In the genomic region with DNA sequence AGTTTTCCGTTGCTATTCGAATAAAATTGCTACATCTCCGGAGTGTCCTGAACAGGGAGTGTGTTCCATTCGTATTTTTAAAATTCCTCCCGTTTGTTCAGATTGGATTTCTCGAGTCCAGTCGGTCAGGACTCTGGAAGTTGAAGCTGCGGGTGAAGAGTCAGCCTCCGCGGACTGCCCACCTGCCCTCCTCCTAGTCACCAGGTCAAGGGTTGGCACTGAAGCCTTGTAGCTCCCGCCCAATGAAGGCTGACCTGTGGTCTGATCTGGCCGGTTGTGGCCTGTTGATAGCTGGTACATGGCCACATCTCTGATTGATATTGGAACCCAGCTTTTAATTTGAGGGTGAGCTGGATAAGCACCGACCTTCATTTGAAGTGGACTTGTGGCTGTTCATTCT, we compare ENCODE assay signal across 8 mouse cellular contexts. TPM values are rescaled to one million over a fixed set of nuclear protein-coding genes. Genes with fewer than 3 reads are reported as not detected.
DNase-seq lines count a peak whose midpoint lies in the region; ATAC-seq and TF ChIP-seq lines count a peak whose summit lies in the region.

No protein-coding gene starts in this region.

- no peak for TF ChIP-seq CTCF in thymus, adult 2 months (IDR thresholded peaks at IDR 0.05; ENCODE audit: borderline replicate concordance, control insufficient read depth, extremely low read depth, insufficient read depth, low read length, poor library complexity)
- TF ChIP-seq CTCF in cortical plate, adult 2 months (IDR thresholded peaks at IDR 0.05; ENCODE audit: extremely low read depth, insufficient read depth, low read length): no peak
- TF ChIP-seq CTCF in stomach, postnatal 0 days (IDR thresholded peaks at IDR 0.05; ENCODE audit: low read depth): no peak

- H3K9me3 ChIP-seq in heart, embryonic 15.5 days (replicated peaks): no peaks in the 10 kb centered on the region
- H3K9me3 ChIP-seq in stomach, postnatal 0 days (ENCODE audit: control insufficient read depth, low read length): no peaks in the 10 kb centered on the region

- WGBS in thymus, adult 2 months: 3% methylated on average over 13 of the region's 13 CpGs
- 1% methylated on average over 13 of the region's 13 CpGs for WGBS in heart, embryonic 15.5 days
- 1% methylated on average over 13 of the region's 13 CpGs for WGBS in stomach, postnatal 0 days

- peaks cover 17% of the 10 kb centered on the region for H3K4me1 ChIP-seq in thymus, adult 2 months (replicated peaks; ENCODE audit: control insufficient read depth, insufficient read depth, low read length)
- H3K4me1 ChIP-seq in cortical plate, adult 2 months (ENCODE audit: control insufficient read depth, insufficient read depth, low read length): peaks cover 11% of the 10 kb centered on the region
- peaks cover 35% of the 10 kb centered on the region for H3K4me1 ChIP-seq in heart, embryonic 15.5 days (replicated peaks)
- H3K4me1 ChIP-seq in stomach, postnatal 0 days (replicated peaks; ENCODE audit: control insufficient read depth, insufficient read depth): 0 out of 2 replicates have a peak, but pooled peaks cover 2% of the 10 kb centered on the region

- no peak for TF ChIP-seq POLR2A in thymus, adult 2 months (IDR thresholded peaks at IDR 0.05; ENCODE audit: control insufficient read depth, extremely low read depth, insufficient read depth, low read length, poor library complexity)
- TF ChIP-seq POLR2A in cortical plate, adult 2 months (IDR thresholded peaks at IDR 0.05; ENCODE audit: extremely low read depth, insufficient read depth, low read length): no peak

- no peak for TF ChIP-seq EP300 in stomach, postnatal 0 days (optimal IDR thresholded peaks at IDR 0.05)

- H3K27me3 ChIP-seq in thymus, adult 2 months (ENCODE audit: control insufficient read depth, insufficient read depth, low read length): no peaks in the 10 kb centered on the region
- no peaks in the 10 kb centered on the region for H3K27me3 ChIP-seq in heart, embryonic 15.5 days
- no peaks in the 10 kb centered on the region for H3K27me3 ChIP-seq in stomach, postnatal 0 days (ENCODE audit: control insufficient read depth, insufficient read depth, low read length)

- peak overlapping the region; percentile 60 for H3K4me3 ChIP-seq in thymus, adult 2 months (ENCODE audit: control insufficient read depth, insufficient read depth, low read length)
- H3K4me3 ChIP-seq in cortical plate, adult 2 months (ENCODE audit: insufficient read depth, low read length): peak overlapping the region; percentile 93
- peak overlapping the region; percentile 92 for H3K4me3 ChIP-seq in heart, embryonic 15.5 days
- H3K4me3 ChIP-seq in stomach, postnatal 0 days (ENCODE audit: low read depth, low read length): peak overlapping the region; percentile 99

- peak overlapping the region; percentile 84 for H3K4me2 ChIP-seq in heart, embryonic 15.5 days
- peak overlapping the region; percentile 78 for H3K4me2 ChIP-seq in stomach, postnatal 0 days (replicated peaks; ENCODE audit: low read depth)

- no peaks in the 10 kb centered on the region for H3K36me3 ChIP-seq in thymus, adult 2 months (ENCODE audit: control insufficient read depth, insufficient read depth, low read length)
- H3K36me3 ChIP-seq in heart, embryonic 15.5 days: no peaks in the 10 kb centered on the region
- H3K36me3 ChIP-seq in stomach, postnatal 0 days (ENCODE audit: control insufficient read depth, insufficient read depth, low read length): no peaks in the 10 kb centered on the region

- DNase-seq in thymus, adult 2 months: no peak
- no peak for DNase-seq in thymus, adult 18-20 months
- DNase-seq in kidney, postnatal 4 days: peak; percentile 42 to 64
- peak; percentile 35 for DNase-seq in mesoderm, embryonic 11.5 days (ENCODE audit: low read depth, low spot score)
- peak; percentile 48 for DNase-seq in stomach, postnatal 0 days (ENCODE audit: low spot score)
- no peak for DNase-seq in thymus, postnatal 25 days

- ATAC-seq in heart, embryonic 15.5 days (replicated peaks; ENCODE audit: insufficient number of reproducible peaks, insufficient read depth, low FRiP score, low read depth): no peak
- ATAC-seq in stomach, postnatal 0 days (ENCODE audit: low FRiP score, low TSS enrichment): peak; percentile 57

- no peak overlapping the region for H3K27ac ChIP-seq in thymus, adult 2 months (ENCODE audit: control insufficient read depth, insufficient read depth, low read length)
- no peak overlapping the region for H3K27ac ChIP-seq in cortical plate, adult 2 months (ENCODE audit: insufficient read depth, low read length)
- peak overlapping the region; percentile 96 for H3K27ac ChIP-seq in heart, embryonic 15.5 days
- H3K27ac ChIP-seq in stomach, postnatal 0 days (replicated peaks): peak overlapping the region; percentile 96

- H3K9ac ChIP-seq in heart, embryonic 15.5 days: peak overlapping the region; percentile 99
- peak overlapping the region; percentile 99 for H3K9ac ChIP-seq in stomach, postnatal 0 days (ENCODE audit: low read length)

RNA-seq across cellular contexts. Expression of a gene that starts 1.0 kb away (rescaled TPM):
- 29.6 and 40.1 TPM in 2 replicates for polyA plus RNA-seq in thymus, adult 2 months (2012; rRNA removed)
- 48.2 and 49.8 TPM in 2 replicates for polyA plus RNA-seq in cortical plate, adult 2 months (2012; rRNA removed)
- 190 and 194 TPM in 2 replicates for polyA plus RNA-seq in heart, embryonic 15.5 days (2015; fragmentation: Nextera tagmentation; extraction: Ambion mirVana)
- 108 and 116 TPM in 2 replicates for polyA plus RNA-seq in stomach, postnatal 0 days (2015; fragmentation: Nextera tagmentation; extraction: Ambion mirVana)

Comparison
In these comparisons a context has a peak if more than half of its experiments do, and no peak if none do; other contexts are left out.
1. DNase-seq: peak in kidney, postnatal 4 days (2 of 2), mesoderm, embryonic 11.5 days (single experiment) and stomach, postnatal 0 days (single experiment); none in thymus, adult 2 months (single experiment), thymus, adult 18-20 months (0 of 2) and thymus, postnatal 25 days (single experiment).
2. H3K27ac ChIP-seq: peak in heart, embryonic 15.5 days (single experiment) and stomach, postnatal 0 days (single experiment); none in thymus, adult 2 months (single experiment) and cortical plate, adult 2 months (single experiment).
3. Peak in every context shown above with its lines, with median percentiles within 50 percentile points of each other: H3K4me3 ChIP-seq.